Mouse (Mus musculus) kidney, embryonic 14.5 days (tissue): ENCODE measurements around the gene Nrip3. TPM values are rescaled to one million over a fixed set of nuclear protein-coding genes. Genes with fewer than 3 reads are reported as not detected.

ENCODE experiments used
- ATAC-seq: fragments of 200-750 bp; cut with Nextera tagmentation; 2 replicates; pipeline ENCODE4 v1.8.0; 2017; ENCODE audit warnings: moderate number of reproducible peaks, mild to moderate bottlenecking, moderate TSS enrichment, moderate library complexity; ENCODE audit not compliant: low FRiP score, low TSS enrichment
- H3K27ac ChIP-seq: fragments of 300-500 bp; sonication (generic); 2 replicates; pipeline ENCODE4 v1.5.1; 2014; ENCODE audit warnings: low read depth, mild to moderate bottlenecking, low read length, moderate library complexity, mixed read lengths
- H3K27me3 ChIP-seq: fragments of 300-500 bp; sonication (generic); 2 replicates; pipeline ENCODE4 v1.6.1; 2014; ENCODE audit warnings: mild to moderate bottlenecking, low read length; ENCODE audit not compliant: control insufficient read depth, insufficient read depth
- H3K36me3 ChIP-seq: fragments of 300-500 bp; sonication (generic); 2 replicates; pipeline ENCODE4 v1.6.1; 2014; ENCODE audit warnings: low read length, mixed read lengths; ENCODE audit not compliant: control insufficient read depth, insufficient read depth
- H3K4me1 ChIP-seq: fragments of 300-500 bp; sonication (generic); 2 replicates; pipeline ENCODE4 v1.6.1; 2014; ENCODE audit warnings: low read length, mixed read lengths; ENCODE audit not compliant: control insufficient read depth, insufficient read depth
- H3K4me2 ChIP-seq: fragments of 300-500 bp; sonication (generic); replicated peaks from 2 replicates; pipeline ENCODE4 v1.6.1; 2014; ENCODE audit warnings: low read depth, mild to moderate bottlenecking, low read length
- H3K4me3 ChIP-seq: fragments of 300-500 bp; sonication (generic); 2 replicates; pipeline ENCODE4 v1.5.1; 2014; ENCODE audit warnings: mild to moderate bottlenecking, low read length
- H3K9ac ChIP-seq: fragments of 300-500 bp; sonication (generic); 2 replicates; pipeline ENCODE4 v1.6.1; 2014; ENCODE audit warnings: low read depth, mild to moderate bottlenecking, low read length, moderate library complexity
- H3K9me3 ChIP-seq: fragments of 300-500 bp; sonication (generic); 2 replicates; pipeline ENCODE4 v1.6.1; 2016; ENCODE audit warnings: low read length; ENCODE audit not compliant: control insufficient read depth
- WGBS: fragments of 180-500 bp; shearing (Covaris S2); extraction: QIAGEN DNeasy Blood & Tissue Kit; methylation state at CpG from one replicate; pipeline ENCODE4 v1.1.7; 2014; 5-methylcytosine and 5-hydroxymethylcytosine counted together
- polyA plus RNA-seq: library from polyadenylated mRNA; unstranded; fragments of >200 nt; fragmentation: Nextera tagmentation; extraction: Ambion mirVana; gene quantifications from 2 replicates; pipeline ENCODE4 v1.2.1, GENCODE M21; 2014

Nrip3 gene
- polyA plus RNA-seq = 0.29 and 0.80 TPM in 2 replicates

GRCm38 (mm10) chr7:109781470-109782203 lies at the start of gene Nrip3:
Gene Nrip3 (minus strand): TSS chr7:109782025.
- no peaks in the 10 kb centered on the region; the same call in 1 of the 2 replicates for H3K4me1 ChIP-seq
- H3K27ac ChIP-seq = no peak within 1 kb of the TSS
- peak within 1 kb of the TSS; percentile 49 for H3K4me3 ChIP-seq
- H3K4me2 ChIP-seq = peak within 1 kb of the TSS; percentile 95
- H3K27me3 ChIP-seq = peaks cover 55% of the 10 kb centered on the region
- peak; percentile 94 for ATAC-seq
- H3K9me3 ChIP-seq = no peaks in the 10 kb centered on the region
- 3% methylated on average over 42 of the region's 52 CpGs for WGBS
- no peaks in the 10 kb centered on the region for H3K36me3 ChIP-seq
- H3K9ac ChIP-seq = peak within 1 kb of the TSS; percentile 40

- no peak overlapping the region for H3K4me2 ChIP-seq
- WGBS = 49% methylated on average over 2 of the region's 2 CpGs
- ATAC-seq = no peak
- no peaks in the 10 kb centered on the region for H3K27me3 ChIP-seq
- no peak overlapping the region for H3K9ac ChIP-seq
- no peak overlapping the region for H3K27ac ChIP-seq
- H3K4me1 ChIP-seq = no peaks in the 10 kb centered on the region
- no peaks in the 10 kb centered on the region for H3K36me3 ChIP-seq
- no peak overlapping the region for H3K4me3 ChIP-seq
- H3K9me3 ChIP-seq = no peaks in the 10 kb centered on the region
These were observed 49.6 kb upstream of the Nrip3 start for GRCm38 (mm10) chr7:109831376-109831775.

DNA sequence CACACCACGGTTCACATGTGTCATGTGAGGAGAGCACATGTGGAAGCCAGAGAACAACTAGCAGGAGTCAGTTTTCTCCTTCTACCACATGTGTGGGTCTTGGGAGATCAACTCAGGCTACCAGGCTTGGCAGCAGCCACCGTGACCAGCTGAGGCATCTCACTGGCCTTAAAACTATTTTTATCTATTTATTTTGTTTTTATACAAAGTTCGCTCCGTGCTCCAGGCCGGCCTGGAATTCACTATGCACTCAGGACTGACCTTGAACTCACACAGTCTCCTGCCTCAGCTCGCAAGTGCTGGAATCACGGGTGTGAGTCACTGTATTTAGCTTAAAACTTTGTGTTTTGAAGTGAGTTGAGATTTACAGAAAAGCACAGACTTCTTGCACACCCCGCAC lies 45.1 kb upstream of the Nrip3 start:
- Histone ChIP-seq H3K4me1 (no peaks in the 10 kb centered on the region), H3K4me2 (no peak overlapping the region), H3K9ac (no peak overlapping the region), H3K9me3 (no peaks in the 10 kb centered on the region), H3K4me3 (no peak overlapping the region), H3K36me3 (no peaks in the 10 kb centered on the region), H3K27me3 (no peaks in the 10 kb centered on the region), H3K27ac (no peak overlapping the region)
- no peak for ATAC-seq
- 72% methylated on average over 8 of the region's 8 CpGs for WGBS

- Histone ChIP-seq H3K9me3 (no peaks in the 10 kb centered on the region), H3K27me3 (no peaks in the 10 kb centered on the region), H3K4me3 (no peak overlapping the region), H3K27ac (no peak overlapping the region), H3K4me1 (no peaks in the 10 kb centered on the region), H3K4me2 (no peak overlapping the region), H3K9ac (no peak overlapping the region), H3K36me3 (no peaks in the 10 kb centered on the region)
- no peak for ATAC-seq
- WGBS = 72% methylated on average over 14 of the region's 14 CpGs
These were observed 43.5 kb upstream of the Nrip3 start for GRCm38 (mm10) chr7:109825293-109825692.

- Histone ChIP-seq H3K27ac (no peak overlapping the region), H3K4me1 (no peaks in the 10 kb centered on the region), H3K4me2 (no peak overlapping the region), H3K27me3 (no peaks in the 10 kb centered on the region), H3K9me3 (no peaks in the 10 kb centered on the region), H3K36me3 (no peaks in the 10 kb centered on the region), H3K9ac (no peak overlapping the region), H3K4me3 (no peak overlapping the region)
- 84% methylated on average over 4 of the region's 4 CpGs for WGBS
- no peak for ATAC-seq
These were observed 36.8 kb upstream of the Nrip3 start for GRCm38 (mm10) chr7:109818600-109818999.

DNA sequence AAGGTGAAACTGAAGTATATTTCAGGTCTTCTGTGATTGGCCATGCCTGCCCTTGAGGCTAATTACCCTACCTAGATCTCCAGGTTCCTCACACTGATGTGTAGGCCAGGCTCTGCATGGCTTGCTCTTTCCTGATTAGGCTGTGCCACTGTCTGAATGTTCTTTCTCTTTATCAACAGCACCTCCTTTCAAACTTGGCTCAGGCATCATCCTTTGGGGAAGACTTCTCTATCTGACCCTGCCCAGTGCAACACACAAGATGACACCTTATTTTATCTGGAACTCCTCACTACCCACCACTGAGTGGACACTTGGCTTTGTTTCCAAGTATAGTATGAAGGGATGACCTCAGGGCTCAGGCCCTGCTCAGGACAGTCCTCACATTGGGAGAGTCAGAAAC lies 36.1 kb upstream of the Nrip3 start:
- Histone ChIP-seq H3K9me3 (no peaks in the 10 kb centered on the region), H3K27me3 (no peaks in the 10 kb centered on the region), H3K36me3 (no peaks in the 10 kb centered on the region), H3K4me3 (no peak overlapping the region), H3K4me2 (no peak overlapping the region), H3K9ac (no peak overlapping the region), H3K4me1 (no peaks in the 10 kb centered on the region), H3K27ac (no peak overlapping the region)
- ATAC-seq = no peak

DNA sequence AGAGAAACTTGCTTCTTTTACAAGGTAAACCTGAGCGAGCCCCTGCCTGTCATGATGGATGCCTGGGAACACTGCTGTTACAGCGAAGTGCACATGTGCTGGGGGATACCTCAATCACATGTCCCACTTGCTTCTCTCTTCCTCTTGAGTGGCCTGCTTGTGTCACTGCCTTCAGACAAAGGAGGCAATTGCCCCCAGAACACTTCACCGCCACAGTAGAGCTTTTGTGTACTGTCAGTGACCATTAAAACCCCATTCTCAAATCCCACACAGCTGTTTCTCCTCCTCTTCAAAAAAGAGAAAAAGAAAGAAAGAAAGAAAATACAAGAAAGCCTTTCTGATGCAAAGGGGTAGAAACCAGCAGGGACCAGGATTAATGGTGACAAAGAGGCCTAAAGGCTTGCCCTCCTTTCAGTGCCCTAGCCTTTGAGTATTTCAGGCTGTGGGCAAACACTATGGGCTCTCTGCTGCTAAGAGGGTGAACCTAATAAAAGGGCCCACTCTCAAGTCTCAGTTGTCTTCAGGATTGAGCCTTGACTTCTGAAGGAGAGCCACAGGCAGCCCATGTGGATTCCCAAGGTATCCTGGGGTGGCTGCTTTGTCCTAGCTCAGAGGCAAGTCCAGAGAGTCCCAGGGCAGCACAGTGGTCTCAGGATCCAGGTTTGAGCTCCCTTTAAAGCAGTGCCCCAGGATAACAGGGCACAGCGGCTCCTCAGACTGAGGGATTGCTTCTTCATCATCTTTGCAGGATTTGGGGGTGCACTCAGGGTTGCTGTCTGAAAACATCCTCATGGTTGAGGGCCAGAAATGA lies 31.7 kb upstream of the Nrip3 start:
- Histone ChIP-seq H3K9ac (no peak overlapping the region), H3K36me3 (no peaks in the 10 kb centered on the region), H3K4me2 (no peak overlapping the region), H3K4me3 (no peak overlapping the region), H3K27me3 (no peaks in the 10 kb centered on the region), H3K4me1 (no peaks in the 10 kb centered on the region), H3K27ac (no peak overlapping the region), H3K9me3 (no peaks in the 10 kb centered on the region)
- WGBS = 59% methylated on average over 4 of the region's 4 CpGs
- ATAC-seq = no peak

- ATAC-seq = no peak
- no peaks in the 10 kb centered on the region for H3K4me1 ChIP-seq
- H3K9ac ChIP-seq = no peak overlapping the region
- no peak overlapping the region for H3K27ac ChIP-seq
- H3K9me3 ChIP-seq = no peaks in the 10 kb centered on the region
- no peaks in the 10 kb centered on the region for H3K27me3 ChIP-seq
- H3K4me3 ChIP-seq = no peak overlapping the region
- no peak overlapping the region for H3K4me2 ChIP-seq
- WGBS = 81% methylated on average over 8 of the region's 8 CpGs
- H3K36me3 ChIP-seq = no peaks in the 10 kb centered on the region
These were observed 26.0 kb upstream of the Nrip3 start for GRCm38 (mm10) chr7:109807616-109808485.
